Mouse (Mus musculus) heart, adult 2 months (tissue): Measurements from ENCODE around the gene Tgfbr3.

ENCODE experiments used
- CTCF ChIP-seq: fragments of 200-600 bp; IDR thresholded peaks from 2 replicates; pipeline ENCODE4 v1.8.1; 2022; ENCODE audit warnings: antibody characterized with exemption, mild to moderate bottlenecking, moderate library complexity
- EP300 ChIP-seq: fragments of 200-500 bp; IDR thresholded peaks from 2 replicates; pipeline ENCODE4 v1.6.1; 2011; ENCODE audit warnings: low read depth, low read length, control low read depth; ENCODE audit not compliant: insufficient read depth
- POLR2A ChIP-seq: fragments of 200-500 bp; IDR thresholded peaks from 2 replicates; pipeline ENCODE4 v1.6.1; 2011; ENCODE audit warnings: mild to moderate bottlenecking, low read depth, low read length, control low read depth; ENCODE audit not compliant: insufficient read depth

- no peak for TF ChIP-seq CTCF
- no peak for TF ChIP-seq EP300
- no peak for TF ChIP-seq POLR2A
Measured at GRCm38 (mm10) chr5:107295817-107296511, 6.5 kb upstream of the Tgfbr3 start.
